Comparison of ENCODE assay signal across 9 mouse cellular contexts in the genomic region with DNA sequence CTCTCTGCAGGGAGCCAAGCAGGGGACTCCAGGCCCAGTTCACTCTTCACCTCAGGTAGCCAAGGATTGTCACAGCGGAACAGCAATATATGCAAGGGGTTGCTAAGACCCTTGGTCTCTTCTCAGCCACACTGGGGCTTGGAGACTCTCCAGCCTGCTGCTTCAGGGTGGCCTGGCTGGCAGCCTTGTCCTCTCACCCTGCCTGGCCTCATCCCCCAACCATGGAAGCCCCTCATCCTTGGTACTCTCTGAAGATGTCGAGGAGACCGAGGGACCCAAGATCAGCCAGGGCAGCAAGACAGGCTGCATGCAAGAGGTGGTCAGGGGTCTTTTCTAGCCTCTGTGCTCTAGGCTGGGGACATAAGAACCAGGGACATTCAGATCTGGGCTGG. TPM values are rescaled to one million over a fixed set of nuclear protein-coding genes. Genes with fewer than 3 reads are reported as not detected.
DNase-seq lines count a peak whose midpoint lies in the region; ATAC-seq lines count a peak whose summit lies in the region.
"Had no signal": no experiment of that assay in that cellular context is flagged by ENCODE, and none has a peak within 500 bp of the region (broad histone marks: within the 10 kb centered on the region; RNA-seq: fewer than 3 reads in every experiment).

No protein-coding gene starts in this region.

- no peaks in the 10 kb centered on the region for H3K36me3 ChIP-seq in kidney, embryonic 16.5 days (ENCODE audit: insufficient read depth, low read length)
- no peaks in the 10 kb centered on the region for H3K36me3 ChIP-seq in embryonic facial prominence, embryonic 12.5 days
- no peaks in the 10 kb centered on the region for H3K36me3 ChIP-seq in hindbrain, embryonic 12.5 days
- no peaks in the 10 kb centered on the region for H3K36me3 ChIP-seq in midbrain, embryonic 14.5 days (ENCODE audit: control insufficient read depth, insufficient read depth, low read length)
- H3K36me3 ChIP-seq: G1E had no signal

- no peaks in the 10 kb centered on the region for H3K9me3 ChIP-seq in kidney, embryonic 16.5 days (ENCODE audit: low read length)
- no peaks in the 10 kb centered on the region for H3K9me3 ChIP-seq in embryonic facial prominence, embryonic 12.5 days
- H3K9me3 ChIP-seq in hindbrain, embryonic 12.5 days (replicated peaks) = no peaks in the 10 kb centered on the region
- no peaks in the 10 kb centered on the region for H3K9me3 ChIP-seq in midbrain, embryonic 14.5 days (ENCODE audit: control insufficient read depth, low read length)
- H3K9me3 ChIP-seq: G1E had no signal

- peak overlapping the region; percentile 32 for H3K4me2 ChIP-seq in kidney, embryonic 16.5 days (replicated peaks; ENCODE audit: low read depth, low read length)
- peak overlapping the region; percentile 37 for H3K4me2 ChIP-seq in embryonic facial prominence, embryonic 12.5 days (replicated peaks)
- H3K4me2 ChIP-seq in hindbrain, embryonic 12.5 days (replicated peaks) = peak overlapping the region; percentile 34
- peak overlapping the region; percentile 40 for H3K4me2 ChIP-seq in midbrain, embryonic 14.5 days (ENCODE audit: low read length)

- H3K9ac ChIP-seq in kidney, embryonic 16.5 days (replicated peaks; ENCODE audit: low read length) = peak overlapping the region; percentile 40; the same call in 1 of the 2 replicates
- H3K9ac ChIP-seq in embryonic facial prominence, embryonic 12.5 days = peak overlapping the region; percentile 39
- 0 out of 2 replicates have a peak overlapping the region, but pooled peaks have one; percentile 13 for H3K9ac ChIP-seq in hindbrain, embryonic 12.5 days
- H3K9ac ChIP-seq in midbrain, embryonic 14.5 days (replicated peaks; ENCODE audit: low read length) = 0 out of 2 replicates have a peak overlapping the region, but pooled peaks have one; percentile 29

- no peak for ATAC-seq in kidney, embryonic 16.5 days (ENCODE audit: low FRiP score, low TSS enrichment)
- ATAC-seq in embryonic facial prominence, embryonic 12.5 days (ENCODE audit: insufficient number of reproducible peaks, insufficient read depth, low FRiP score, low TSS enrichment) = peak; percentile 2; the same call in 1 of the 2 replicates
- no peak for ATAC-seq in hindbrain, embryonic 12.5 days (ENCODE audit: low FRiP score)
- no peak for ATAC-seq in midbrain, embryonic 14.5 days (ENCODE audit: low FRiP score, low TSS enrichment)

- WGBS in kidney, embryonic 16.5 days = 45% methylated on average over 3 of the region's 3 CpGs
- 45% methylated on average over 3 of the region's 3 CpGs for WGBS in embryonic facial prominence, embryonic 12.5 days
- WGBS in hindbrain, embryonic 12.5 days = 35% methylated on average over 3 of the region's 3 CpGs
- WGBS in midbrain, embryonic 14.5 days = 37% methylated on average over 3 of the region's 3 CpGs

- H3K4me3 ChIP-seq in kidney, embryonic 16.5 days (ENCODE audit: low read length) = peak overlapping the region; percentile 8
- no peak overlapping the region for H3K4me3 ChIP-seq in embryonic facial prominence, embryonic 12.5 days
- no peak overlapping the region for H3K4me3 ChIP-seq in hindbrain, embryonic 12.5 days
- no peak overlapping the region for H3K4me3 ChIP-seq in midbrain, embryonic 14.5 days (replicated peaks; ENCODE audit: low read depth, low read length)

- DNase-seq in kidney, adult 11 months = no peak
- no peak for DNase-seq in midbrain, embryonic 14.5 days
- DNase-seq in adrenal gland, postnatal 25 days = no peak
- no peak for DNase-seq in embryo, embryonic 9.5 days (ENCODE audit: extremely low spot score)
- no peak for DNase-seq in urinary bladder, postnatal 36 days (ENCODE audit: low spot score in 2 of 2)

- H3K27ac ChIP-seq in kidney, embryonic 16.5 days (ENCODE audit: low read length) = peak overlapping the region; percentile 82
- peak overlapping the region; percentile 93 for H3K27ac ChIP-seq in embryonic facial prominence, embryonic 12.5 days
- H3K27ac ChIP-seq in hindbrain, embryonic 12.5 days = peak overlapping the region; percentile 44
- no peak overlapping the region for H3K27ac ChIP-seq in midbrain, embryonic 14.5 days (replicated peaks; ENCODE audit: low read depth, low read length)

- H3K4me1 ChIP-seq in kidney, embryonic 16.5 days (ENCODE audit: insufficient read depth, low read length) = peaks cover 18% of the 10 kb centered on the region
- H3K4me1 ChIP-seq in embryonic facial prominence, embryonic 12.5 days = peaks cover 47% of the 10 kb centered on the region
- peaks cover 28% of the 10 kb centered on the region for H3K4me1 ChIP-seq in hindbrain, embryonic 12.5 days
- peaks cover 7% of the 10 kb centered on the region for H3K4me1 ChIP-seq in midbrain, embryonic 14.5 days (ENCODE audit: control insufficient read depth, insufficient read depth, low read length)

- H3K27me3 ChIP-seq in kidney, embryonic 16.5 days (ENCODE audit: insufficient read depth, low read length) = no peaks in the 10 kb centered on the region
- H3K27me3 ChIP-seq in embryonic facial prominence, embryonic 12.5 days = no peaks in the 10 kb centered on the region
- 0 out of 2 replicates have a peak, but pooled peaks cover 5% of the 10 kb centered on the region for H3K27me3 ChIP-seq in hindbrain, embryonic 12.5 days
- no peaks in the 10 kb centered on the region for H3K27me3 ChIP-seq in midbrain, embryonic 14.5 days (ENCODE audit: control insufficient read depth, insufficient read depth, low read length)

RNA-seq across cellular contexts. Expression of a gene that starts 7.7 kb away (rescaled TPM):
- 94.8 and 128 TPM in 2 replicates for polyA plus RNA-seq in kidney, embryonic 16.5 days (2015; fragmentation: Nextera tagmentation; extraction: Ambion mirVana)
- polyA plus RNA-seq in embryonic facial prominence, embryonic 12.5 days (2016; fragmentation: Nextera tagmentation; extraction: Ambion mirVana) = 82.2 and 105 TPM in 2 replicates
- polyA plus RNA-seq in hindbrain, embryonic 12.5 days (2016; fragmentation: Nextera tagmentation; extraction: Ambion mirVana) = 43.6 and 62.6 TPM in 2 replicates
- 0.54 and 15.7 TPM in 2 replicates for polyA plus RNA-seq in midbrain, embryonic 14.5 days (2014; fragmentation: Nextera tagmentation; extraction: Ambion mirVana)
- total RNA-seq in adrenal gland, postnatal 25 days (2021) = 427 and 469 TPM in 2 replicates
- polyA plus RNA-seq: G1E had no signal
